Mouse (Mus musculus): Measurements from ENCODE around the gene March5.

DNA sequence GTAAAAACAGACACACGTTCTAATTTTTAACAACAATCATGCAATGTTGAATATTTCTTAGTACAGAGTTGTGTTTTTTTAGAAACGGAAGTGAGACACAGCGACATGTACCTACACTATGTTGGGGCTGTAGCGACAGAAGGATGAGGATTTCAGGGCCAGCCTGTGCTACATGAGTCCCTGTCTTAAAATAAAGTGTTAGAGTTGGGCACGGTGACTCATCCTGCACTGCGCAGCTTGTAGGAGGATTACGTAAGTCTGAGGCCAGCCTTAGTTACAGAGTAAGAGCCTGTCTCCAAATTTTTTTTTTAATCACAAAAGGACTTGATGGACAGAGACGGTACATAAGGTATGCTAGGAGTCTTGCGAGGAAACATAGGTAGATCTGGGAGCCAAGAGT, 48.0 kb downstream of the March5 start:
- TF ChIP-seq CTCF (IDR thresholded peaks at IDR 0.05; ENCODE audit: control insufficient read depth, insufficient read depth, low read length): no peak
- TF ChIP-seq POLR2A (IDR thresholded peaks at IDR 0.05; ENCODE audit: borderline replicate concordance, control insufficient read depth, low read depth, low read length): no peak

Data from bone marrow, adult 2 months (tissue).